Mouse (Mus musculus): ENCODE data around the gene Spag16. TPM values are rescaled to one million over a fixed set of nuclear protein-coding genes. Genes with fewer than 3 reads are reported as not detected.

The Spag16 gene
- polyA plus RNA-seq, 1 experiment = not detected

DNA sequence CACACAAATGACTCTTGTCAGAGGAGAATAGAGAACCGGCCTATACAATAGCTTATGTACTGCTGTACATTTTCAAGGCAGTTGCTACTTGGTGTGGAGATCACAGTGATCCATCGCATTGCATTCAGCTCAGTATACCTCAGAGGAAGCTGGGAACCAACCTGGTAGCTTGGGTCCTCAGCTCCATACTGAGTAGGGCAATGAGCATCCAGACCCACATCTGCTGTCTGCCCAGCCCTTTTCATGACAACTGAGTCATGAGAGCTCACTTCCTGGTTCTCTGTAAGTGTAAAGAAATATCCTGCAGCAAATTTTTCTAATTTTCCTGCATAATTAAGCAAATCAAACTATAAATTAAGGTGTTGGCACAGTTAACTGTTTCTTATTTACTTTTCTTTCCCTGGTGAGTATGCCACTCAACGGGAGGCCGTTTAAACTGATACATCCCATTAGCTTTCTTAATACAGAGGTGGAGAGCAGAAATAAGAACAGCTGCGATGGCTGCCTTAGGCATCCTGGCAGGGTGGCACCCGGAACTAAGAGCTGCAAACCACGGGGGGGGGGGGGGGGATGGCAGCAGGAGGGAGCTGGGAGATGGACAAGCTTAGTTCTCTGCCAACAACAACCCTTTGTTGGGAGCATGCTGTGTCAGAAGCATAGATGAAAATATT is 255.6 kb downstream of the Spag16 start:
- H3K36me3 ChIP-seq (ENCODE audit: control insufficient read depth, insufficient read depth, low read length) = no peaks in the 10 kb centered on the region
- TF ChIP-seq POLR2A (IDR thresholded peaks at IDR 0.05; ENCODE audit: low read depth, low read length) (no peak), CTCF (IDR thresholded peaks at IDR 0.05; ENCODE audit: extremely low read depth, insufficient read length, insufficient replicate concordance, low read depth, low read length) (no peak)
- H3K4me1 ChIP-seq (ENCODE audit: control insufficient read depth, insufficient read depth, insufficient read length, low read length) = no peaks in the 10 kb centered on the region
- no peaks in the 10 kb centered on the region for H3K27me3 ChIP-seq (ENCODE audit: control insufficient read depth, insufficient read depth, low read length)
- H3K27ac ChIP-seq (ENCODE audit: insufficient read depth, low read depth, low read length) = no peak overlapping the region
- no peak overlapping the region for H3K4me3 ChIP-seq (ENCODE audit: low read depth, low read length)
- 70% methylated on average over 7 of the region's 7 CpGs for WGBS

DNA sequence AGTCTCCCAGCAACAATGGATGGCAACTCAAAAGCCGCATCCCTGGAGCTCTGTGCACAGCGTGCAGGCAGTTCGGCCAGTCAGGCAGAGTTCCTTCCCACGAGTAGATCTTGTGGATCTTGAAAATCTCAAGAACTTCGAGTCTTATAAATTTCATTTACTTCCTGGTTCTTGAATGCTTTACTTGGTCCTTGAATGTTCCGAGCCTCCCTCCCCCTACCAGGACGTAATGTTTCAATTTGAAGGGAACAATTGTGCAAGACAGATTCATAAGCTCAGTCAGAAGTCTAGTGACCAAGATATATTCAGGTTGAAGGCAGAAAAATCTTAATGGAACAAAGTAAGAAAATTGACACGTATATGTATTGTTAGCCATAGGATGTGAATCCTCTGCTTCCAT is 277.9 kb downstream of the Spag16 start:
- Histone ChIP-seq H3K36me3 (ENCODE audit: control insufficient read depth, insufficient read depth, low read length) (no peaks in the 10 kb centered on the region), H3K4me1 (ENCODE audit: control insufficient read depth, insufficient read depth, insufficient read length, low read length) (no peaks in the 10 kb centered on the region), H3K27ac (ENCODE audit: insufficient read depth, low read depth, low read length) (no peak overlapping the region), H3K4me3 (ENCODE audit: low read depth, low read length) (no peak overlapping the region), H3K27me3 (ENCODE audit: control insufficient read depth, insufficient read depth, low read length) (no peaks in the 10 kb centered on the region; the same call in 1 of the 2 replicates)
- TF ChIP-seq CTCF (IDR thresholded peaks at IDR 0.05; ENCODE audit: extremely low read depth, insufficient read length, insufficient replicate concordance, low read depth, low read length) = no peak
- no peak for TF ChIP-seq POLR2A (IDR thresholded peaks at IDR 0.05; ENCODE audit: low read depth, low read length)
- 84% methylated on average over 8 of the region's 8 CpGs for WGBS

DNA sequence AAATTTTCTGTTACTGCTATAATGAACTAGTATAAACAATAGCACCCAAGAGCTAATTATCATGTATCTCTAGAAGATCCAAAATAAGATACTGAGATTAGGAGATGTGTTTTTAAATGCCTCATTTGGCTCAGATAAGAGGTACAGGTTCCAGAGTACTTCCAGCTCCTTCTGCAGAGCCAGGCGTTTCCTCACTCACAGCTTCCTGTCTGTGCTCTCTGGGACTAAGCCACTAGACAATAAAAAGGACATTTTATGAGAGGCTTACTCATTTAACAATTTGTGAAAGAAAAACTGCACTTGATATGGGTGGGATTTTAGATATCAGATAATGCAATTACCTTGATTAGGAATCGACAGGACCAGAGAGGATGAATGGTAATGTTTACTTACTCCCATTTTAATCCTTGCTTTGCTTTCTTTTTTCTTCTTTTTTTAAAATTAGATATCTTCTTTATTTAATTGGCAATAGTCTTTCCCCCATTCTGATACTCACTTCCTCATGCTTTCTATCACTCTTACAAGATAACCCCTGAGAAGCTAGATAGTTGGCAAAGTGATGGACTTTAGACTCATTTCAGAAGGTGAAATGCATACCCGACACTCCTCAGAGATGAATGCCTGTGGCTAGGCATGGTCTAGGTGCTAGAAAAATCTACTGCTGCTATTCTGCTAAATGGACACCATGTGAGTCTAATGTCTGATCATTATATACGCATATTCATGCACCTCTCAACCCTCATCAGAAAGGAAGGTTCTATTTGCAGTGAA is 289.6 kb downstream of the Spag16 start:
- no peaks in the 10 kb centered on the region for H3K4me1 ChIP-seq (ENCODE audit: control insufficient read depth, insufficient read depth, insufficient read length, low read length)
- TF ChIP-seq POLR2A (IDR thresholded peaks at IDR 0.05; ENCODE audit: low read depth, low read length) = no peak
- TF ChIP-seq CTCF (IDR thresholded peaks at IDR 0.05; ENCODE audit: extremely low read depth, insufficient read length, insufficient replicate concordance, low read depth, low read length) = no peak
- H3K36me3 ChIP-seq (ENCODE audit: control insufficient read depth, insufficient read depth, low read length) = no peaks in the 10 kb centered on the region
- no peaks in the 10 kb centered on the region for H3K27me3 ChIP-seq (ENCODE audit: control insufficient read depth, insufficient read depth, low read length)
- H3K4me3 ChIP-seq (ENCODE audit: low read depth, low read length) = no peak overlapping the region
- 40% methylated on average over 4 of the region's 4 CpGs for WGBS
- H3K27ac ChIP-seq (ENCODE audit: insufficient read depth, low read depth, low read length) = no peak overlapping the region

DNA sequence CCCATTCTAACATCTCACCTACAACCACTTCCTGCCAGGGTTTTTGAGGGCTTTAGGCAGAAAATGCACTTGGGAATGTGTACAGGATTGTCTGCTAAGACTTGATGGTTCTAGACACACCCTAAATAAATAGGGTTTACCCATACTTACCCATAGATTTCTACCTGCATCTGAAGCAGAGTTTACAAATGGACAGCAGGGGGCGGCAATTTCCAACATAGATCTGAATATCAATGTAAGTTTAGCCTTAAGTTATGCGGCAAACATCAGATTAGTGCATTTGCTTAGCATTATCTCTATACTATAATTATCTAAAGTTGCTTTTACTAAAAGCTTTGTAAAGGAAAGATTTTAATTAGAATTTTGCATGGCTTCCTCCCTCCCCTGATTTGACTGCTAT is 301.3 kb downstream of the Spag16 start:
- Histone ChIP-seq H3K36me3 (ENCODE audit: control insufficient read depth, insufficient read depth, low read length) (no peaks in the 10 kb centered on the region), H3K4me3 (ENCODE audit: low read depth, low read length) (no peak overlapping the region), H3K27ac (ENCODE audit: insufficient read depth, low read depth, low read length) (no peak overlapping the region), H3K27me3 (ENCODE audit: control insufficient read depth, insufficient read depth, low read length) (no peaks in the 10 kb centered on the region), H3K4me1 (ENCODE audit: control insufficient read depth, insufficient read depth, insufficient read length, low read length) (no peaks in the 10 kb centered on the region)
- TF ChIP-seq CTCF (IDR thresholded peaks at IDR 0.05; ENCODE audit: extremely low read depth, insufficient read length, insufficient replicate concordance, low read depth, low read length) = no peak
- TF ChIP-seq POLR2A (IDR thresholded peaks at IDR 0.05; ENCODE audit: low read depth, low read length) = no peak
- 35% methylated on average over 2 of the region's 2 CpGs for WGBS

DNA sequence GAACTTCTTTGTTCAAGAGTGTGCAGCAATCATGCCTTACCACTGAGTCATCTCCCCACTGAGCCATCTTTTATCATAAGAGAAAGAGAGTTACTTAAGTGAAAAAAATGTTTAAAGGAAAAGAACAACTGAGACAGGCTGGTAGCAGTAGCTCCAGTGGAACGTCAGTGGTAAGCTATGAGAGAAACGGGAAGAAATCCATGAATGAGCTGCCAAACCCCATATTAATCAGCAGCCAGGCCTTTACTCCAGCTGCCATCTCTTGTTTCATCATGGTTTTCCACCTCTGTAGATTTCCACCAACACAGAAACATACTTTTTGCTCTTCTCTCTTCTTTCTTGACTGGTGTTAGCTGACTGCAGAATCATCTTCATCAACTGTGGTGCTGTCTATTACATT is 308.8 kb downstream of the Spag16 start:
- H3K27ac ChIP-seq (ENCODE audit: insufficient read depth, low read depth, low read length) = no peak overlapping the region
- no peak overlapping the region for H3K4me3 ChIP-seq (ENCODE audit: low read depth, low read length)
- no peaks in the 10 kb centered on the region for H3K27me3 ChIP-seq (ENCODE audit: control insufficient read depth, insufficient read depth, low read length)
- H3K4me1 ChIP-seq (ENCODE audit: control insufficient read depth, insufficient read depth, insufficient read length, low read length) = no peaks in the 10 kb centered on the region
- TF ChIP-seq POLR2A (IDR thresholded peaks at IDR 0.05; ENCODE audit: low read depth, low read length) (no peak), CTCF (IDR thresholded peaks at IDR 0.05; ENCODE audit: extremely low read depth, insufficient read length, insufficient replicate concordance, low read depth, low read length) (no peak)
- no peaks in the 10 kb centered on the region for H3K36me3 ChIP-seq (ENCODE audit: control insufficient read depth, insufficient read depth, low read length)
- WGBS = 69% methylated on average over 2 of the region's 2 CpGs

DNA sequence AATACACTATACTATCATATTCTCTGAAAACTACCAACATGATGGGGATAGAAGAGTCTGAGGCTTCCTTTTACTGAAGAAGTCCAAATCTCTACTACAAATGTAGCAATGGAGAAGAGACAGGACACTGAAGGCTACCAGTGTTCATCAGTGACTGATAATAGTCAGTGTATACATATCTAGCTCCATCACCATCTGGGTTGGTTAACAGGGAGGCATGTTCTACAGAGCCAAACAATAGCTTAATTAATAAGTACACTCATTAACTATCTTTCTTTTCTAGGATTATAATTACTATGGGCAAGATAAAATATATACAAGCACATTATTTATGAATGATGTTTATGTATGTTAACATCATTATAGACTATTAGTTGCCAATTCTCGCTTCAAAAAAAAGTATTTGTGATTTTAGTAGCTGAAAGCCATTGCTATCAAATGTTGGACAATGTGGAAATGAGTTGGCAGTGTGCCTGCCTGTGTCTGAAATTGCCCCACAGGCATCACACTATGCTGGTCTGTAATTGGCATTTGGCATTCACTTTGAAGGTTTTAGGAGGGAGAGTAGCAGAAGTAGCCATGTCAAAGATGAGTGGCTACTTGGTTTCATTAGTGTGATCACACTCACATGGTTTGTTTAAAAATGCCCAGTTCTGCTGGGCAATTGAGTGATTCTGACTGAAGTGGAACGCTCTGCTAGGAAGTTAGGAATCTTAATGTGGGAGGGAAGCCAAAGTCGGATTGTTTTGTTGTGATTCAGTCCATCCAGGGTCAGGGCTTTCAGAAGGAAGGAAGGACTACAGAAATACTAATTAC is 338.8 kb downstream of the Spag16 start:
- H3K27me3 ChIP-seq (ENCODE audit: control insufficient read depth, insufficient read depth, low read length) = no peaks in the 10 kb centered on the region
- no peaks in the 10 kb centered on the region for H3K4me1 ChIP-seq (ENCODE audit: control insufficient read depth, insufficient read depth, insufficient read length, low read length)
- TF ChIP-seq CTCF (IDR thresholded peaks at IDR 0.05; ENCODE audit: extremely low read depth, insufficient read length, insufficient replicate concordance, low read depth, low read length) (no peak), POLR2A (IDR thresholded peaks at IDR 0.05; ENCODE audit: low read depth, low read length) (no peak)
- no peak overlapping the region for H3K27ac ChIP-seq (ENCODE audit: insufficient read depth, low read depth, low read length)
- WGBS = 67% methylated on average over 3 of the region's 3 CpGs
- H3K36me3 ChIP-seq (ENCODE audit: control insufficient read depth, insufficient read depth, low read length) = no peaks in the 10 kb centered on the region
- H3K4me3 ChIP-seq (ENCODE audit: low read depth, low read length) = no peak overlapping the region

All from small intestine, adult 2 months (tissue).